Mouse (Mus musculus): ENCODE data around the gene Cat. TPM values are rescaled to one million over a fixed set of nuclear protein-coding genes. Genes with fewer than 3 reads are reported as not detected.

The Cat gene
- total RNA-seq (2021), result 100 to 1,000 TPM in 1 of 2 experiments, 10 to 100 TPM in 1; 83.3 to 108 TPM
- long read RNA-seq, experiment 1, transcript Cat-201 (13 exons, 2,613 nt), result major isoform, 65 of 81 reads
- long read RNA-seq, experiment 1, partial matches to known transcripts, result 10 of 81 reads
- long read RNA-seq, experiment 1, other reads (novel, unspliced or antisense), result 6 of 81 reads
- long read RNA-seq, experiment 2, transcript Cat-201 (13 exons, 2,613 nt), result major isoform, 92 of 107 reads
- long read RNA-seq, experiment 2, partial matches to known transcripts, result 14 of 107 reads
- long read RNA-seq, experiment 2, other reads (novel, unspliced or antisense), result 1 of 107 reads

- intact Hi-C loops (cut with DNase I), result no loop called here
- DNase-seq, result peak; percentile 93 to 98
Observed at GRCm38 (mm10) chr2:103484617-103485401, at the start of gene Cat. Cat (minus strand) TSS chr2:103485160.

GRCm38 (mm10) chr2:103525596-103525995 is 40.6 kb upstream of the Cat start:
- intact Hi-C loops (cut with DNase I), result no loop called here
- DNase-seq, result no peak

GRCm38 (mm10) chr2:103516472-103516871 is 31.5 kb upstream of the Cat start:
- no peak for DNase-seq
- intact Hi-C loops (cut with DNase I), result no loop called here

GRCm38 (mm10) chr2:103515513-103516180 is 30.7 kb upstream of the Cat start:
- intact Hi-C loops (cut with DNase I), result no loop called here
- DNase-seq, result no peak

- intact Hi-C loops (cut with DNase I), result no loop called here
- DNase-seq, result no peak
Observed at GRCm38 (mm10) chr2:103512066-103512795, 27.3 kb upstream of the Cat start.

- intact Hi-C loops (cut with DNase I), result no loop called here
- DNase-seq, result no peak
Observed at GRCm38 (mm10) chr2:103511631-103512030, 26.7 kb upstream of the Cat start.

- DNase-seq, result no peak
- intact Hi-C loops (cut with DNase I), result no loop called here
Observed at GRCm38 (mm10) chr2:103511042-103511441, 26.1 kb upstream of the Cat start.

GRCm38 (mm10) chr2:103507651-103508050 is 22.7 kb upstream of the Cat start:
- intact Hi-C loops (cut with DNase I), result no loop called here

GRCm38 (mm10) chr2:103505956-103506355 is 21.0 kb upstream of the Cat start:
- intact Hi-C loops (cut with DNase I), result no loop called here
- DNase-seq, result no peak

More at GRCm38 (mm10) chr2:103507651-103508050, 22.7 kb upstream of the Cat start:
- DNase-seq, result no peak

- intact Hi-C loops (cut with DNase I), result no loop called here
- no peak for DNase-seq
Observed at GRCm38 (mm10) chr2:103504463-103504862, 19.5 kb upstream of the Cat start.

GRCm38 (mm10) chr2:103500769-103501168 is 15.8 kb upstream of the Cat start:
- intact Hi-C loops (cut with DNase I), result no loop called here
- DNase-seq, result no peak

GRCm38 (mm10) chr2:103495633-103496418 is 10.9 kb upstream of the Cat start:
- no peak for DNase-seq
- intact Hi-C loops (cut with DNase I), result no loop called here

GRCm38 (mm10) chr2:103493827-103494226 is 8.9 kb upstream of the Cat start:
- intact Hi-C loops (cut with DNase I), result no loop called here
- no peak for DNase-seq

- no peak for DNase-seq
Observed at GRCm38 (mm10) chr2:103492526-103492925, 7.6 kb upstream of the Cat start.

GRCm38 (mm10) chr2:103483986-103484520 is 907 bp downstream of the Cat start:
- intact Hi-C loops (cut with DNase I), result no loop called here
- DNase-seq, result no peak

More at GRCm38 (mm10) chr2:103492526-103492925, 7.6 kb upstream of the Cat start:
- intact Hi-C loops (cut with DNase I), result no loop called here

- no peak for DNase-seq
- intact Hi-C loops (cut with DNase I), result no loop called here
Observed at GRCm38 (mm10) chr2:103483289-103483985, 1.5 kb downstream of the Cat start.

- no peak for DNase-seq
- intact Hi-C loops (cut with DNase I), result no loop called here
Observed at GRCm38 (mm10) chr2:103481314-103482231, 3.4 kb downstream of the Cat start.

GRCm38 (mm10) chr2:103480871-103481270 is 4.1 kb downstream of the Cat start:
- intact Hi-C loops (cut with DNase I), result no loop called here
- no peak for DNase-seq

All from gastrocnemius, postnatal 36 days (tissue).